Mouse (Mus musculus) forebrain, embryonic 13.5 days (tissue): Measurements from ENCODE around the gene Arid1b. TPM values are rescaled to one million over a fixed set of nuclear protein-coding genes. Genes with fewer than 3 reads are reported as not detected.

ENCODE experiments used
- ATAC-seq: fragments of 200-750 bp; cut with Nextera tagmentation; 2 replicates; pipeline ENCODE4 v1.8.0; 2017
- H3K27ac ChIP-seq: fragments of 300-500 bp; sonication (generic); 2 replicates; pipeline ENCODE4 v1.5.1; 2015; ENCODE audit warnings: inconsistent platforms, mild to moderate bottlenecking, moderate library complexity
- H3K27me3 ChIP-seq: fragments of 300-500 bp; sonication (generic); 2 replicates; pipeline ENCODE4 v1.6.1; 2015; ENCODE audit warnings: mild to moderate bottlenecking, inconsistent platforms
- H3K36me3 ChIP-seq: fragments of 300-500 bp; sonication (generic); 2 replicates; pipeline ENCODE4 v1.6.1; 2015; ENCODE audit warnings: mild to moderate bottlenecking, inconsistent platforms; ENCODE audit not compliant: poor library complexity, severe bottlenecking
- H3K4me1 ChIP-seq: fragments of 300-500 bp; sonication (generic); 2 replicates; pipeline ENCODE4 v1.6.1; 2015; ENCODE audit warnings: inconsistent platforms
- H3K4me2 ChIP-seq: fragments of 300-500 bp; sonication (generic); 2 replicates; pipeline ENCODE4 v1.6.1; 2015; ENCODE audit warnings: inconsistent platforms, mild to moderate bottlenecking, moderate library complexity
- H3K4me3 ChIP-seq: fragments of 300-500 bp; sonication (generic); 2 replicates; pipeline ENCODE4 v1.5.1; 2015; ENCODE audit warnings: mild to moderate bottlenecking, inconsistent platforms
- H3K9ac ChIP-seq: fragments of 300-500 bp; sonication (generic); 2 replicates; pipeline ENCODE4 v1.6.1; 2015; ENCODE audit warnings: mild to moderate bottlenecking, inconsistent platforms
- H3K9me3 ChIP-seq: fragments of 300-500 bp; sonication (generic); replicated peaks from 2 replicates; pipeline ENCODE4 v1.6.1; 2016; ENCODE audit warnings: inconsistent platforms
- WGBS: fragments of 180-500 bp; shearing (Covaris S2); methylation state at CpG from one replicate; pipeline ENCODE4 v1.1.7; 2015; 5-methylcytosine and 5-hydroxymethylcytosine counted together
- polyA plus RNA-seq: library from polyadenylated mRNA; unstranded; fragments of >200 nt; fragmentation: Nextera tagmentation; extraction: Ambion mirVana; gene quantifications from 2 replicates; pipeline ENCODE4 v1.2.1, GENCODE M21; 2015

Gene Arid1b
- polyA plus RNA-seq, 1 experiment from 2014 or later: 11.7 TPM

- ATAC-seq: no peak
- no peaks in the 10 kb centered on the region for H3K9me3 ChIP-seq
- H3K27ac ChIP-seq: peak overlapping the region; percentile 77
- no peaks in the 10 kb centered on the region for H3K27me3 ChIP-seq
- peaks cover 26% of the 10 kb centered on the region for H3K36me3 ChIP-seq
- H3K4me3 ChIP-seq: no peak overlapping the region
- no peak overlapping the region for H3K4me2 ChIP-seq
- 85% methylated on average over 7 of the region's 7 CpGs for whole genome bisulfite sequencing
- H3K9ac ChIP-seq: 0 out of 2 replicates have a peak overlapping the region, but pooled peaks have one; percentile 37
- H3K4me1 ChIP-seq: peaks cover 43% of the 10 kb centered on the region
Observed at GRCm38 (mm10) chr17:5311062-5311461, 316.9 kb downstream of the Arid1b start.

DNA sequence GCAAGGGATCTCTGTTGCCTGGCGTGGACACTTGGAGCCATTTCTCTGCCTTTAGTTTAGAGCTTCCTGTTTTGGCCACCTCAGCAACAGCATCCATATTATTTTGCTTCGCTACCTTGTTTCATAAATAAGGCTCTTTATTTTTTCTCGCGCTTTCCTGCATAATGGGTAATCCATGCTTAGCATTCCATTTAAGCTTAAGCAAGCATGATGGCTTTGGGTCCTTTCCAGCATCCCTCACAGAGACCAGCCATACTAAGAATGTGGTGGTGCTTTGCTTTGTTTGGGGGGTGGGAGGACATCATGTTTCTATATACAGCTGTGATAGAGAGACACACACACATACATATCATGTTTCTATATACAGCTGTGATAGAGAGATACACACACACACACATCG, 318.2 kb downstream of the Arid1b start:
- ATAC-seq: no peak
- H3K9ac ChIP-seq: no peak overlapping the region
- peaks cover 26% of the 10 kb centered on the region for H3K36me3 ChIP-seq
- 56% methylated on average over 5 of the region's 5 CpGs for WGBS
- peaks cover 43% of the 10 kb centered on the region for H3K4me1 ChIP-seq
- H3K27me3 ChIP-seq: no peaks in the 10 kb centered on the region
- peak overlapping the region; percentile 77; the same call in 1 of the 2 replicates for H3K27ac ChIP-seq
- no peak overlapping the region for H3K4me3 ChIP-seq
- H3K9me3 ChIP-seq: no peaks in the 10 kb centered on the region
- no peak overlapping the region for H3K4me2 ChIP-seq

- Histone ChIP-seq H3K27me3 (no peaks in the 10 kb centered on the region), H3K36me3 (peaks cover 30% of the 10 kb centered on the region), H3K27ac (no peak overlapping the region), H3K9ac (no peak overlapping the region), H3K4me2 (no peak overlapping the region), H3K9me3 (no peaks in the 10 kb centered on the region), H3K4me1 (peaks cover 31% of the 10 kb centered on the region), H3K4me3 (no peak overlapping the region)
- 51% methylated on average over 7 of the region's 7 CpGs for WGBS
- ATAC-seq: no peak
Observed at GRCm38 (mm10) chr17:5314735-5315134, 320.6 kb downstream of the Arid1b start.

DNA sequence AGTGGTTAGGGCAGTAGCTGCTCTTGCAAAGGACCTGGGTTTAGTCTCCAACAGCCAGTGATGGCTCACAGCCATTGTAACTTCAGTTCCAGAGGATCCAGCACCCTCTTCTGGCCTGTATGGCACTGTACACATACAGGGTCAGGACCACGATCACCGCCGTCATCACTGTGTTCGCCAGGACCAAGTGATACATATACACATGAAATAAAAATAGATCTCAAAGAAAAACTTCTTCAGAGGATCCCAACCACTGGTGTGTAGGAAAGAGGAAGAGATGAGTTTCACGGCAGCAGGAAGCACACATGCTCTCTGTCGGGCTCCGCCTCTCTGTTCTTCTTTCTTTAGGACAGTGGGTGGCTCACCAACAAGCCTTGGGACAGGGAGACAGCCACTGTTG, 322.4 kb downstream of the Arid1b start:
- WGBS: 91% methylated on average over 7 of the region's 7 CpGs
- no peak overlapping the region for H3K4me2 ChIP-seq
- no peaks in the 10 kb centered on the region for H3K9me3 ChIP-seq
- H3K27me3 ChIP-seq: no peaks in the 10 kb centered on the region
- H3K9ac ChIP-seq: no peak overlapping the region
- H3K4me1 ChIP-seq: peaks cover 17% of the 10 kb centered on the region
- no peak for ATAC-seq
- peaks cover 43% of the 10 kb centered on the region for H3K36me3 ChIP-seq
- no peak overlapping the region for H3K27ac ChIP-seq
- no peak overlapping the region for H3K4me3 ChIP-seq

DNA sequence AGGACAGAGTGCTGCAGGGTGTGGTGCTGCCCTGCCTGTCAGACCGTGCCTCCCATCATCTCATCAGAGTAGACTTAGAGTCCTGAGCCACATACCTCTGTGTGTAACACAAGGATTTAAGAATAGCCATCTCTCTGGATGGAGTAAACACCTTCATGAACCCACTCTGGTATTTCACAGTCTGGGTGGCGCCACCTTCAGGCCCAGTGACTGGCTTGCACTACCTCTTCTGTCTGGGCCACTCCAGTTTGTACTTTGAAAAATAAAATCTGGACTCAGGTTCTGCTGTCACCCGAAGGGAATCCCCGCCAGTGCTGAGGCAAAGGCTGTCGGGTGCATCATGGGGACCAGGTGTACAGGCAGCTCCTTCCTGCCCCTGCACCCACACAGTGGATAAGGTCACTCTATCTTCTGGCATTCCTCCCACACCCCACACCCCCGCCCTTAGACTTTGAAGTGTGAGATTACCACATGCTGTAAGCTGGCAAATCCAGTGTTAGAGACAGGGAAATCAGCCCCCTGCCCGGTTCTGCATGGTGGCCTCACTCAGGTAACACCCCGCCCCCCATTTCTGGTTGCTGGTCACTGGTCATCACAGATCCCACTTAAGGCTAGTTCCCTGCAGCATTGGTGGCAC, 327.6 kb downstream of the Arid1b start:
- H3K27ac ChIP-seq: no peak overlapping the region
- H3K27me3 ChIP-seq: no peaks in the 10 kb centered on the region

GRCm38 (mm10) chr17:5322594-5322993, 328.5 kb downstream of the Arid1b start:
- WGBS: 55% methylated on average over 9 of the region's 9 CpGs
- Histone ChIP-seq H3K36me3 (peaks cover 48% of the 10 kb centered on the region), H3K4me3 (no peak overlapping the region), H3K4me1 (peaks cover 45% of the 10 kb centered on the region), H3K27ac (no peak overlapping the region), H3K9me3 (no peaks in the 10 kb centered on the region), H3K9ac (no peak overlapping the region), H3K4me2 (no peak overlapping the region), H3K27me3 (no peaks in the 10 kb centered on the region)
- ATAC-seq: no peak

More for the DNA sequence above, 327.6 kb downstream of the Arid1b start:
- Histone ChIP-seq H3K4me1 (peaks cover 44% of the 10 kb centered on the region), H3K4me3 (no peak overlapping the region), H3K4me2 (no peak overlapping the region), H3K36me3 (peaks cover 43% of the 10 kb centered on the region), H3K9ac (no peak overlapping the region), H3K9me3 (no peaks in the 10 kb centered on the region)
- ATAC-seq: 0 out of 2 replicates have a peak, but pooled peaks have one; percentile 20
- WGBS: 80% methylated on average over 8 of the region's 8 CpGs

DNA sequence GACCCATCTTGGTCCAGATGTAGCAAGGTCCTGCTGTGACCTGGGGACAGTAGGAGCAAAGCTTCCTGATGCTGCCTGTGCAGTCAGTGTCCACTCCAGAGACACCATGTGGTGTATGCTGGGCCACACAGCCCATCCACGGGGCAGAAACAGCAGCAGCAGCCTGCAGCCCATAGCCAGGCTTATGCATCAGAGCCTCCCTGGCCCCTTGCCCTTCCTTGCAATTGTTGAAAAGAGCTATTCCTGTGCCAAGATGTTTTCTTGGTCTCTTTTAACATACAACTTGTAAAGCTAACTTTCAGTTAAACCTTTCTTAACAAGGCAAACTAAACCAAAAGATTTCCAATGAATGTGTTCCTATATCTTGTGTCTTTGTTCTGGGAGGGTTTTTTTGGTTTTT, 329.6 kb downstream of the Arid1b start:
- Histone ChIP-seq H3K36me3 (peaks cover 55% of the 10 kb centered on the region), H3K9ac (no peak overlapping the region), H3K4me1 (peaks cover 53% of the 10 kb centered on the region), H3K9me3 (no peaks in the 10 kb centered on the region), H3K4me2 (no peak overlapping the region), H3K27ac (peak overlapping the region; percentile 76), H3K4me3 (no peak overlapping the region), H3K27me3 (no peaks in the 10 kb centered on the region)
- no peak for ATAC-seq
- 11% methylated on average over 1 of the region's 1 CpGs for WGBS

DNA sequence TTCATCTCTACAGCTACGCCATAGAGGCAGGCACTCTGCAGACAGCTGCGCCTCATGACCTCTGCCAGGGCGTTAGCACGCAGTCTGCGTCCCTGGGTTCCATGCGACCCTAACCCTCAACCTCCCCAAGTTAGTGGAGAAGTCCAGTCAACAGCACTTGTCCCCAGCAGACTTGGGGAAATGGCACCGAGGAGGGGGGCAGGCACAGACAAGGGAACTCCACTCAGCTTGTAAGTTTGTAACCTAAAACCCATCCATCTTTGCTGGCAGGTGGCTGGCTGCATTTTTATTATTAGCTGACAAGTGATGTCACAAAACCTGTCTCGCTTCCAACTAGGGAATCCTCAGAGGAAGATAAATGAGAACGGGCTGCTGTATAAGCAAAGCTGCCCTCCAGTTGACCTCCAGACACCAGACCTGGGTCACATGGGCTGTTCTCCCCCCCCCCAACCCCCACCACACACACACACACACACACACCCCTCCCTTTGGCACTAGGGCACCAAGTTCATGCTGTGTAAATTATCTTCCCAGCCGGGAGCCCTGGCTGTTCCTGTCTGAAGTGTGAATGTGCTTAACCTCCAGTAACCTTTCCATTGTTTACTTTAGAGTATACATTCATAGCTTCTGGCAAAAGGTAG, 330.2 kb downstream of the Arid1b start:
- Histone ChIP-seq H3K9ac (no peak overlapping the region), H3K27me3 (no peaks in the 10 kb centered on the region), H3K27ac (peak overlapping the region; percentile 76), H3K9me3 (no peaks in the 10 kb centered on the region), H3K4me1 (peaks cover 53% of the 10 kb centered on the region), H3K4me3 (no peak overlapping the region), H3K36me3 (peaks cover 55% of the 10 kb centered on the region), H3K4me2 (no peak overlapping the region)
- WGBS: 19% methylated on average over 10 of the region's 10 CpGs
- peak; percentile 58 for ATAC-seq

DNA sequence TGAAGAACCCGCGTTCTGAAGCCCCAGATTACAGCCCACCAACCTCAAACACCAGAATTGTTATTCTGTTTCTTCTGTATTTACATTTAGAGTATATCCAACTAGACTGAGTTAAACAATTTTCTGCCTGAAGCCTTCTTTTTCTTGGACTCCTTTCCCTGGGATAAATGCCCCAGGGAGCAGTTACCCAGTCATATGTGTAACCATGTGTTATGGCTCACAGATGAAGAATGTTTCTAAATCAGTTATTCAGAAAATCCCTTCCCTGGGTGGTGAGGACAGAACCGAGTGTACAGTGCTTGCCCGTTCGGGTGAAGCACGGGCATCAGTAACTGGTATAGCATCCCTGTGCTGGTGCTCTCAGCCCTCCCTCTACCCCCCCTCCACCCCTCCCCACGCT, 332.6 kb downstream of the Arid1b start:
- H3K9ac ChIP-seq: no peak overlapping the region
- ATAC-seq: no peak
- H3K4me3 ChIP-seq: no peak overlapping the region
- peaks cover 52% of the 10 kb centered on the region for H3K36me3 ChIP-seq
- H3K4me1 ChIP-seq: peaks cover 49% of the 10 kb centered on the region
- no peak overlapping the region for H3K4me2 ChIP-seq
- 85% methylated on average over 7 of the region's 7 CpGs for WGBS
- no peak overlapping the region for H3K27ac ChIP-seq
- H3K9me3 ChIP-seq: no peaks in the 10 kb centered on the region
- no peaks in the 10 kb centered on the region for H3K27me3 ChIP-seq

DNA sequence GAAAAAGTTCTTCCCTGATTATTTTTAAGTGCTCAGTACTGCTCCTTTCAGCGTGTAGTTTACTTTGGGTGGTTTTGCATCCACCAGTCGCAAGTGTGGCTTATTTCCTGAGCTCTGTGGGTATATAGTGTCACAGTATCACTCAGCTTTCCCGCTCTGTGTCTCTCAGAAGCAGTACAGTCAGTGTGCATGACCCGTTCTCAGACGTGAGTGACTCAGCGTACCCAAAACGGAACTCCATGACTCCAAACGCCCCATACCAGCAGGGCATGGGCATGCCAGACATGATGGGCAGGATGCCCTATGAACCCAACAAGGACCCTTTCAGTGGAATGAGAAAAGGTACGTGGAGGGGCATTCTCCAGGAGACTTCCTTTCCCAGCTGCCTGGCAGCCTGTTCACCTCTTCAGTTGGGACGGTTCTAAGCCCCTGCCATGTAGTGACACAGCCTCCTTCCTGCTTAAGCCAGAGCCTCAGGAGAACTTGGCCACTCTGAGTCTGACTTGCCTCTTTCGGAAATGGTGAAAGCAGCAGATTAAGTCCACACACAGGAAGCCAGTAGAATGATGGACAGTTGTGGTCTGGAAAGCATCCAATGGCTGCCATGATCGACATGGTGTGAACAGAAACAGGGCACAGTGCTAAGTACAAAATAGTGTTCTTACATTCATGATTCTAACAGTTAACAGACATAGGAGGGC, 333.5 kb downstream of the Arid1b start:
- Histone ChIP-seq H3K4me1 (peaks cover 40% of the 10 kb centered on the region), H3K27ac (peak overlapping the region; percentile 35), H3K4me3 (no peak overlapping the region), H3K9me3 (no peaks in the 10 kb centered on the region), H3K36me3 (peaks cover 54% of the 10 kb centered on the region), H3K27me3 (no peaks in the 10 kb centered on the region), H3K9ac (no peak overlapping the region), H3K4me2 (no peak overlapping the region)
- WGBS: 84% methylated on average over 12 of the region's 12 CpGs
- ATAC-seq: no peak

DNA sequence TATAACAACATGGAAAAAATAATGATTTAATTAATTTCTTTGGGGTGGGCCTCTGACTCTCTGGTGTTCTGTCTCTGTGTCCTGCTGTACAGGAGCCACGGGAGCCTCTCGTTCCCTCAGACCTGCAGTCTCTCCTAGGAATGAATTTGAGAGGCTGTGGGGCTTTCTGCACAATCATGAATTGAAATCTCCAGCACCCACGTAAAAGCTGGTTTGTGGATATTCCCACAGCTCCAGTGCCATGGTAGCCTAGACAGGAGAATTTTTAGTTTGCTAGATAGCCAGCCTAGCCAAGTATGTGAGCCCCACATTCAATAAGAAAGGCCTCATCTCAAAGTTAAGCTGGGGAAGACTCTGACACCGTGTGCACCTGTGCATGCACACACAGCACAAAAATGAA, 335.3 kb downstream of the Arid1b start:
- Histone ChIP-seq H3K9me3 (no peaks in the 10 kb centered on the region), H3K4me3 (no peak overlapping the region), H3K27ac (no peak overlapping the region), H3K4me2 (no peak overlapping the region), H3K36me3 (peaks cover 66% of the 10 kb centered on the region), H3K27me3 (no peaks in the 10 kb centered on the region), H3K4me1 (peaks cover 22% of the 10 kb centered on the region), H3K9ac (no peak overlapping the region)
- no peak for ATAC-seq
- 75% methylated on average over 4 of the region's 4 CpGs for WGBS

DNA sequence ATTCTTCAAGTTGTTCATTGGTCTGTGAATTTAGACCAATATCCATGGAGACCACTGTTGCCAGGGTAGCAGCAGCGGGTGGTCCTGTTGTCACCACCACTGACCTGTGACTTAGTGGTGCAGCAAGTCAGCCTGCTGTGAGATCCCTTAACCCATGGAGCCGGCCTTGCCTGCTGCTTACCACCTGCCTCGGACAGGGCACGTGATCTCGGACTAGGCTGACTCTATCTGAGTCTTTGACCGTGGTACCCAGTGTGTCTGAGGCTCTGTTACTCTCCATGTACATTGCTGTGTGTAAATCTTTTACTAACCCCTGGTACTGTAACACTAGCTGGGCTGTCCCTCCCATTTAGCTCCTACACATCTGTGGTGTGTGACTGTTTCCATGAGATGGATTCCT, 335.9 kb downstream of the Arid1b start:
- Histone ChIP-seq H3K4me3 (no peak overlapping the region), H3K9me3 (no peaks in the 10 kb centered on the region), H3K9ac (no peak overlapping the region), H3K27ac (no peak overlapping the region), H3K27me3 (no peaks in the 10 kb centered on the region), H3K4me1 (peaks cover 16% of the 10 kb centered on the region), H3K36me3 (peaks cover 72% of the 10 kb centered on the region), H3K4me2 (no peak overlapping the region)
- 57% methylated on average over 6 of the region's 6 CpGs for WGBS
- ATAC-seq: no peak
